9 mouse cellular contexts compared by ENCODE assay signal in the genomic region with DNA sequence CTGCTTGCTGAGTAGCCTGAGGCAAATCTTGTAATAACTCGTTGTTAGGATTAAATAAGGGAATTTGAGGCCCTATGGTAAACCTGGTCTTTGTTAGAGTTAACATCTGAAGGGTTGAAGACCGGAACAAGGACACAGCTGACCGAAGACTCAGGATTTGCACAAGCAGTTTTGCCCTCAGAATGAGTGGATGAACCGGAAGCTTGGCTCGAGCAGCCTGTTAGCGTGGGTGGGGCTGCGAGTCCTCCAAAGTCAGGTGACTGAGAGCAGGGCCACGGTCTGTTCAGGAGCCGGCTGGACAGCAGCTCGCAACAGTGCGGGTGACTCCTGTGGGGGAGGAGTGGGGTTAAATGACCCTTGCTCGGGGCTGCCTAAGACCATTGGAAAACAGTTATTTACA. TPM values are rescaled to one million over a fixed set of nuclear protein-coding genes. Genes with fewer than 3 reads are reported as not detected.
A peak's percentile ranks its signal among the peaks of the same experiment; 100 is the strongest.
DNase-seq lines count a peak whose midpoint lies in the region; ATAC-seq lines count a peak whose summit lies in the region.
"Had no signal": no experiment of that assay in that cellular context is flagged by ENCODE, and none has a peak within 500 bp of the region (broad histone marks: within the 10 kb centered on the region; RNA-seq: fewer than 3 reads in every experiment).

No protein-coding gene starts in this region.

- H3K9me3 ChIP-seq in embryonic facial prominence, embryonic 10.5 days: no peaks in the 10 kb centered on the region
- H3K9me3 ChIP-seq in limb, embryonic 12.5 days: no peaks in the 10 kb centered on the region
- no peaks in the 10 kb centered on the region for H3K9me3 ChIP-seq in midbrain, embryonic 16.5 days (replicated peaks; ENCODE audit: control insufficient read depth, low read length, poor library complexity, severe bottlenecking)

- peak; percentile 27 to 58 for DNase-seq in cerebellum, adult 18-20 months
- no peak for DNase-seq in cerebellum, adult 11 months
- DNase-seq in embryonic facial prominence, embryonic 10.5 days (ENCODE audit: low spot score): peak; percentile 36
- DNase-seq in heart, postnatal 36 days: peak; percentile 39
- no peak for DNase-seq in thymus, postnatal 25 days
- DNase-seq in layer of hippocampus, adult 18-20 months (ENCODE audit: low spot score in 2 of 2): no peak

- peak overlapping the region; percentile 80 for H3K4me2 ChIP-seq in limb, embryonic 12.5 days
- peak overlapping the region; percentile 23 for H3K4me2 ChIP-seq in midbrain, embryonic 16.5 days (ENCODE audit: low read length)

- H3K4me3 ChIP-seq in embryonic facial prominence, embryonic 10.5 days: peak overlapping the region; percentile 94
- 0 out of 2 replicates have a peak overlapping the region, but pooled peaks have one; percentile 9 for H3K4me3 ChIP-seq in limb, embryonic 12.5 days (replicated peaks)
- no peak overlapping the region for H3K4me3 ChIP-seq in midbrain, embryonic 16.5 days (ENCODE audit: low read depth, low read length)
- H3K4me3 ChIP-seq: myocyte had no signal

- no peak for ATAC-seq in limb, embryonic 12.5 days (ENCODE audit: insufficient number of reproducible peaks, insufficient read depth, low FRiP score, low TSS enrichment, low read depth)
- ATAC-seq in midbrain, embryonic 16.5 days: no peak

- H3K27ac ChIP-seq in embryonic facial prominence, embryonic 10.5 days (replicated peaks): no peak overlapping the region
- no peak overlapping the region for H3K27ac ChIP-seq in limb, embryonic 12.5 days
- no peak overlapping the region for H3K27ac ChIP-seq in midbrain, embryonic 16.5 days (ENCODE audit: low read length)

- H3K9ac ChIP-seq in limb, embryonic 12.5 days (replicated peaks): peak overlapping the region; percentile 31
- 0 out of 2 replicates have a peak overlapping the region, but pooled peaks have one; percentile 4 for H3K9ac ChIP-seq in midbrain, embryonic 16.5 days (ENCODE audit: low read depth, low read length)

- 53% methylated on average over 12 of the region's 12 CpGs for WGBS in embryonic facial prominence, embryonic 10.5 days
- 52% methylated on average over 12 of the region's 12 CpGs for WGBS in limb, embryonic 12.5 days
- 68% methylated on average over 12 of the region's 12 CpGs for WGBS in midbrain, embryonic 16.5 days

- no peaks in the 10 kb centered on the region for H3K27me3 ChIP-seq in embryonic facial prominence, embryonic 10.5 days (replicated peaks; ENCODE audit: low read depth, poor library complexity, severe bottlenecking)
- H3K27me3 ChIP-seq in limb, embryonic 12.5 days: no peaks in the 10 kb centered on the region
- H3K27me3 ChIP-seq in midbrain, embryonic 16.5 days (ENCODE audit: control insufficient read depth, insufficient read depth, low read depth, low read length): no peaks in the 10 kb centered on the region

- H3K36me3 ChIP-seq in embryonic facial prominence, embryonic 10.5 days (replicated peaks): peaks cover 60% of the 10 kb centered on the region
- peaks cover 45% of the 10 kb centered on the region for H3K36me3 ChIP-seq in limb, embryonic 12.5 days
- H3K36me3 ChIP-seq in midbrain, embryonic 16.5 days (ENCODE audit: control insufficient read depth, insufficient read depth, low read length): peaks cover 24% of the 10 kb centered on the region

- intact Hi-C loops in heart, postnatal 36 days (cut with DNase I): loop anchor here (5.0 kb wide), 2 partner anchors 72 to 102 kb away; a partner anchor contains a TSS

- peaks cover 25% of the 10 kb centered on the region for H3K4me1 ChIP-seq in embryonic facial prominence, embryonic 10.5 days
- H3K4me1 ChIP-seq in limb, embryonic 12.5 days (replicated peaks): peaks cover 24% of the 10 kb centered on the region
- peaks cover 21% of the 10 kb centered on the region for H3K4me1 ChIP-seq in midbrain, embryonic 16.5 days (ENCODE audit: control insufficient read depth, insufficient read depth, low read length)

RNA-seq across cellular contexts. Expression of a gene that starts 2.8 kb away (rescaled TPM):
- polyA plus RNA-seq in embryonic facial prominence, embryonic 10.5 days (2016; fragmentation: Nextera tagmentation; extraction: Ambion mirVana): 205 and 213 TPM in 2 replicates
- 100 to 1,000 TPM; 105 to 110 TPM for total RNA-seq in heart, postnatal 36 days (2021)
- 192 and 196 TPM in 2 replicates for polyA plus RNA-seq in limb, embryonic 12.5 days (2016; fragmentation: Nextera tagmentation; extraction: Ambion mirVana)
- polyA plus RNA-seq in midbrain, embryonic 16.5 days (2015; fragmentation: Nextera tagmentation; extraction: Ambion mirVana): 282 and 300 TPM in 2 replicates
- 100 to 1,000 TPM; 120 to 125 TPM for total RNA-seq in layer of hippocampus, adult 18-20 months (2021)

RNA-seq across cellular contexts. Expression of a gene that starts 57.7 kb away (rescaled TPM):
- polyA plus RNA-seq in embryonic facial prominence, embryonic 10.5 days (2016; fragmentation: Nextera tagmentation; extraction: Ambion mirVana): 95.0 and 98.7 TPM in 2 replicates
- total RNA-seq in heart, postnatal 36 days (2021): 10 to 100 TPM; 22.3 to 24.1 TPM
- polyA plus RNA-seq in limb, embryonic 12.5 days (2016; fragmentation: Nextera tagmentation; extraction: Ambion mirVana): 95.1 and 99.3 TPM in 2 replicates
- 86.5 and 91.1 TPM in 2 replicates for polyA plus RNA-seq in midbrain, embryonic 16.5 days (2015; fragmentation: Nextera tagmentation; extraction: Ambion mirVana)
- 10 to 100 TPM; 43.5 to 54.5 TPM for total RNA-seq in layer of hippocampus, adult 18-20 months (2021)

RNA-seq across cellular contexts. Expression of a gene that starts 58.3 kb away (rescaled TPM):
- polyA plus RNA-seq in embryonic facial prominence, embryonic 10.5 days (2016; fragmentation: Nextera tagmentation; extraction: Ambion mirVana): 1.8 and 4.0 TPM in 2 replicates
- total RNA-seq in heart, postnatal 36 days (2021): 10 to 100 TPM; 35.7 to 37.2 TPM
- polyA plus RNA-seq in limb, embryonic 12.5 days (2016; fragmentation: Nextera tagmentation; extraction: Ambion mirVana): 4.9 and 6.9 TPM in 2 replicates
- polyA plus RNA-seq in midbrain, embryonic 16.5 days (2015; fragmentation: Nextera tagmentation; extraction: Ambion mirVana): 15.6 and 19.3 TPM in 2 replicates
- total RNA-seq in layer of hippocampus, adult 18-20 months (2021): 10 to 100 TPM; 18.8 to 19.4 TPM

Comparison
In these comparisons a context has a peak if more than half of its experiments do, and no peak if none do; other contexts are left out.
1. DNase-seq: peak in cerebellum, adult 18-20 months (2 of 2), embryonic facial prominence, embryonic 10.5 days (single experiment) and heart, postnatal 36 days (2 of 2); none in cerebellum, adult 11 months (single experiment), thymus, postnatal 25 days (single experiment) and layer of hippocampus, adult 18-20 months (0 of 2).